In genomic region chr7:27609285-27609684, GRCm38 (mm10) we compare ENCODE assay signal across 14 mouse cellular contexts. TPM values are rescaled to one million over a fixed set of nuclear protein-coding genes. Genes with fewer than 3 reads are reported as not detected.
DNase-seq lines count a peak whose midpoint lies in the region; ATAC-seq and TF ChIP-seq lines count a peak whose summit lies in the region.
"Had no signal": no experiment of that assay in that cellular context is flagged by ENCODE, and none has a peak within 500 bp of the region (broad histone marks: within the 10 kb centered on the region; RNA-seq: fewer than 3 reads in every experiment).

No protein-coding gene starts in this region.

- peak; percentile 32; the same call in 1 of the 2 replicates for ATAC-seq in liver, embryonic 13.5 days (ENCODE audit: low read depth)
- ATAC-seq in midbrain, embryonic 11.5 days (ENCODE audit: low FRiP score), result no peak
- no peak for ATAC-seq in lung, postnatal 0 days
- ATAC-seq: intestine, embryonic 16.5 days had no signal

- H3K27me3 ChIP-seq in CH12.LX (replicated peaks), result no peaks in the 10 kb centered on the region
- H3K27me3 ChIP-seq in liver, embryonic 13.5 days, result no peaks in the 10 kb centered on the region
- no peaks in the 10 kb centered on the region for H3K27me3 ChIP-seq in midbrain, embryonic 11.5 days (ENCODE audit: control insufficient read depth, insufficient read depth, low read length)
- no peaks in the 10 kb centered on the region for H3K27me3 ChIP-seq in lung, postnatal 0 days (replicated peaks; ENCODE audit: insufficient read depth, low read length)
- H3K27me3 ChIP-seq: midbrain, embryonic 12.5 days had no signal

- no peaks in the 10 kb centered on the region for H3K9me3 ChIP-seq in CH12.LX (replicated peaks; ENCODE audit: low read length)
- H3K9me3 ChIP-seq in liver, embryonic 13.5 days (replicated peaks), result no peaks in the 10 kb centered on the region
- H3K9me3 ChIP-seq in midbrain, embryonic 11.5 days (ENCODE audit: control insufficient read depth, low read length), result no peaks in the 10 kb centered on the region
- no peaks in the 10 kb centered on the region for H3K9me3 ChIP-seq in lung, postnatal 0 days (ENCODE audit: low read length)
- H3K9me3 ChIP-seq: midbrain, embryonic 12.5 days had no signal

- dilution Hi-C loops in CH12.LX (cut with MboI; ENCODE audit: extremely low pct_ligation_motif_present, extremely low pct_unique_long_range_greater_than_20kb, low sequenced_read_pairs), result no loop called here

- no peak overlapping the region for H3K4me2 ChIP-seq in CH12.LX (ENCODE audit: insufficient read depth, low read depth, poor library complexity, severe bottlenecking)
- no peak overlapping the region for H3K4me2 ChIP-seq in liver, embryonic 13.5 days
- no peak overlapping the region for H3K4me2 ChIP-seq in midbrain, embryonic 11.5 days
- no peak overlapping the region for H3K4me2 ChIP-seq in lung, postnatal 0 days (replicated peaks; ENCODE audit: low read depth, low read length)
- H3K4me2 ChIP-seq: lung, embryonic 14.5 days; midbrain, embryonic 12.5 days had no signal

- intact Hi-C loops in heart, postnatal 36 days (cut with DNase I), result no loop called here

- no peak for TF ChIP-seq EP300 in CH12.LX (IDR thresholded peaks at IDR 0.05; ENCODE audit: low read length)
- TF ChIP-seq EP300 in lung, postnatal 0 days (IDR thresholded peaks at IDR 0.05), result no peak

- peak; percentile 93 for DNase-seq in heart, adult 11 months
- DNase-seq in heart, postnatal 36 days, result no peak
- no peak for DNase-seq in CH12.LX (ENCODE audit: extremely low read depth)
- no peak for DNase-seq in liver, embryonic 13.5 days
- no peak for DNase-seq in midbrain, embryonic 11.5 days (ENCODE audit: low spot score, missing footprints)
- DNase-seq in lung, postnatal 0 days (ENCODE audit: low spot score), result no peak
- no peak for DNase-seq in layer of hippocampus, adult 11-12 months (ENCODE audit: low spot score)
- DNase-seq: left cerebral cortex, postnatal 4 days; lung, embryonic 14.5 days had no signal

- in situ Hi-C loops in CH12.LX (cut with MboI; ENCODE audit: low pct_ligation_motif_present, low pct_unique_long_range_greater_than_20kb, low sequenced_read_pairs), result no loop called here

- H3K4me3 ChIP-seq in CH12.LX (replicated peaks in 1 of 3; ENCODE audit: low read depth in 2 of 3, low read length in 2 of 3, poor library complexity in 1 of 3), result no peak overlapping the region
- 0 out of 2 replicates have a peak overlapping the region, but pooled peaks have one; percentile 1 for H3K4me3 ChIP-seq in brown adipose tissue, adult 24 weeks (ENCODE audit: insufficient read depth, low read depth, low read length)
- no peak overlapping the region for H3K4me3 ChIP-seq in liver, embryonic 13.5 days (replicated peaks)
- H3K4me3 ChIP-seq in midbrain, embryonic 11.5 days (ENCODE audit: low read depth, low read length), result no peak overlapping the region
- H3K4me3 ChIP-seq in lung, postnatal 0 days (ENCODE audit: low read depth, low read length), result no peak overlapping the region
- H3K4me3 ChIP-seq: midbrain, embryonic 12.5 days had no signal

- H3K36me3 ChIP-seq in CH12.LX (replicated peaks in 1 of 2; ENCODE audit: control insufficient read depth in 1 of 2, insufficient read depth in 1 of 2, low read length in 1 of 2), result peaks cover 21 to 80% of the 10 kb centered on the region in 2 experiments
- H3K36me3 ChIP-seq in liver, embryonic 13.5 days, result peaks cover 40% of the 10 kb centered on the region
- peaks cover 4% of the 10 kb centered on the region for H3K36me3 ChIP-seq in midbrain, embryonic 11.5 days (ENCODE audit: control insufficient read depth, insufficient read depth, low read length)
- H3K36me3 ChIP-seq in lung, postnatal 0 days (ENCODE audit: insufficient read depth, low read length), result peaks cover 18% of the 10 kb centered on the region; the same call in 1 of the 2 replicates

- H3K9ac ChIP-seq in CH12.LX (ENCODE audit: insufficient read depth, low read depth), result no peak overlapping the region
- no peak overlapping the region for H3K9ac ChIP-seq in liver, embryonic 13.5 days
- H3K9ac ChIP-seq in midbrain, embryonic 11.5 days (ENCODE audit: low read length), result no peak overlapping the region
- no peak overlapping the region for H3K9ac ChIP-seq in lung, postnatal 0 days (replicated peaks; ENCODE audit: low read depth)
- H3K9ac ChIP-seq: lung, embryonic 14.5 days; midbrain, embryonic 12.5 days had no signal

- H3K27ac ChIP-seq in CH12.LX (ENCODE audit: insufficient read depth, low read depth), result peak overlapping the region; percentile 12; the same call in 1 of the 2 replicates
- peak overlapping the region; percentile 81 for H3K27ac ChIP-seq in brown adipose tissue, adult 24 weeks (replicated peaks; ENCODE audit: low read depth, low read length)
- H3K27ac ChIP-seq in liver, embryonic 13.5 days, result no peak overlapping the region
- H3K27ac ChIP-seq in midbrain, embryonic 11.5 days (ENCODE audit: low read depth, low read length), result no peak overlapping the region
- no peak overlapping the region for H3K27ac ChIP-seq in lung, postnatal 0 days (ENCODE audit: low read length)
- H3K27ac ChIP-seq: midbrain, embryonic 12.5 days had no signal

- 52% methylated on average over 4 of the region's 4 CpGs for WGBS in liver, embryonic 13.5 days (ENCODE audit: insufficient replicate concordance)
- WGBS in midbrain, embryonic 11.5 days, result 95% methylated on average over 4 of the region's 4 CpGs
- 93% methylated on average over 4 of the region's 4 CpGs for WGBS in lung, postnatal 0 days

- no peak for TF ChIP-seq POLR2A in CH12.LX (IDR thresholded peaks at IDR 0.05; ENCODE audit: low read depth, low read length)

- no peak for TF ChIP-seq RAD21 in CH12.LX (IDR thresholded peaks at IDR 0.05; ENCODE audit: low read depth, low read length)

- peaks cover 17 to 91% of the 10 kb centered on the region in 2 experiments for H3K4me1 ChIP-seq in CH12.LX (ENCODE audit: control insufficient read depth in 1 of 2, insufficient read depth in 2 of 2)
- peaks cover 13% of the 10 kb centered on the region for H3K4me1 ChIP-seq in brown adipose tissue, adult 24 weeks (ENCODE audit: control insufficient read depth, insufficient read depth, insufficient read length, low read length)
- peaks cover 58% of the 10 kb centered on the region for H3K4me1 ChIP-seq in liver, embryonic 13.5 days (replicated peaks)
- peaks cover 5% of the 10 kb centered on the region for H3K4me1 ChIP-seq in midbrain, embryonic 11.5 days (ENCODE audit: control insufficient read depth, insufficient read depth, low read length)
- peaks cover 28% of the 10 kb centered on the region; the same call in 1 of the 2 replicates for H3K4me1 ChIP-seq in lung, postnatal 0 days (ENCODE audit: insufficient read depth, low read depth, low read length)

- no peak for TF ChIP-seq CTCF in CH12.LX (conservative IDR thresholded peaks at IDR 0.05 in 1 of 2, IDR thresholded peaks at IDR 0.05 in 1 of 2; ENCODE audit: low read depth in 2 of 2, low read length in 2 of 2)
- no peak for TF ChIP-seq CTCF in lung, postnatal 0 days (IDR thresholded peaks at IDR 0.05)

- no peaks in the 10 kb centered on the region; the same call in 1 of the 2 replicates for H3K79me2 ChIP-seq in CH12.LX (replicated peaks; ENCODE audit: control insufficient read depth, extremely low read depth, insufficient read depth, poor library complexity, severe bottlenecking)

TF ChIP-seq in CH12.LX, 34 proteins besides CTCF, POLR2A, EP300 and RAD21 (continues in another document):
- no peak for TF ChIP-seq TBP (conservative IDR thresholded peaks at IDR 0.05; ENCODE audit: low read depth, low read length)
- no peak for TF ChIP-seq USF1 (IDR thresholded peaks at IDR 0.05; ENCODE audit: low read depth, low read length)

RNA-seq across cellular contexts. Expression of gene Akt2, which starts 17.9 kb away (rescaled TPM):
- total RNA-seq in heart, postnatal 36 days (2021), result 100 to 1,000 TPM; 172 to 194 TPM
- total RNA-seq in CH12.LX (2012; rRNA removed) (40.3 and 41.8 TPM in 2 replicates), CH12.LX (2014; rRNA removed) (39.3 and 39.5 TPM in 2 replicates)
- polyA plus RNA-seq in CH12.LX (2012; ENCODE audit: insufficient read length, low read depth), result 77.1 and 77.3 TPM in 2 replicates
- 294 and 321 TPM in 2 replicates for polyA plus RNA-seq in brown adipose tissue, adult 24 weeks (2012; ENCODE audit: insufficient read depth, insufficient read length, missing spikeins)
- 29.6 and 32.3 TPM in 2 replicates for polyA plus RNA-seq in liver, embryonic 13.5 days (2015; fragmentation: Nextera tagmentation; extraction: Ambion mirVana)
- 62.6 and 69.0 TPM in 2 replicates for polyA plus RNA-seq in midbrain, embryonic 11.5 days (2014; fragmentation: Nextera tagmentation; extraction: Ambion mirVana)
- polyA plus RNA-seq in lung, postnatal 0 days (2015; fragmentation: Nextera tagmentation; extraction: Ambion mirVana), result 64.1 and 72.9 TPM in 2 replicates

RNA-seq across cellular contexts. Expression of gene Ttc9b, which starts 44.4 kb away (rescaled TPM):
- not detected for total RNA-seq in heart, postnatal 36 days (2021)
- 0.08 TPM in 1 of 2 replicates, not detected in the other for total RNA-seq in CH12.LX (2012; rRNA removed)
- total RNA-seq in CH12.LX (2014; rRNA removed), result not detected in 2 replicates
- polyA plus RNA-seq in CH12.LX (2012; ENCODE audit: insufficient read length, low read depth), result not detected in 2 replicates
- polyA plus RNA-seq in brown adipose tissue, adult 24 weeks (2012; ENCODE audit: insufficient read depth, insufficient read length, missing spikeins), result not detected in 2 replicates
- polyA plus RNA-seq in liver, embryonic 13.5 days (2015; fragmentation: Nextera tagmentation; extraction: Ambion mirVana), result 0.05 TPM in 1 of 2 replicates, not detected in the other
- polyA plus RNA-seq in midbrain, embryonic 11.5 days (2014; fragmentation: Nextera tagmentation; extraction: Ambion mirVana), result 9.3 and 10.2 TPM in 2 replicates
- 0.12 TPM in 1 of 2 replicates, not detected in the other for polyA plus RNA-seq in lung, postnatal 0 days (2015; fragmentation: Nextera tagmentation; extraction: Ambion mirVana)
- total RNA-seq: granulocyte monocyte progenitor cell, adult 5-6 weeks had no signal
- polyA plus RNA-seq: CD4-positive, CD25-positive, alpha-beta regulatory T cell, adult 4 months had no signal

RNA-seq across cellular contexts. Expression of gene 2310022A10Rik, which starts 56.3 kb away (rescaled TPM):
- total RNA-seq in heart, postnatal 36 days (2021), result 10 to 100 TPM; 67.6 to 69.0 TPM
- 7.0 and 7.8 TPM in 2 replicates for total RNA-seq in CH12.LX (2012; rRNA removed)
- 7.2 and 8.6 TPM in 2 replicates for total RNA-seq in CH12.LX (2014; rRNA removed)
- polyA plus RNA-seq in CH12.LX (2012; ENCODE audit: insufficient read length, low read depth), result 27.1 and 30.7 TPM in 2 replicates
- polyA plus RNA-seq in brown adipose tissue, adult 24 weeks (2012; ENCODE audit: insufficient read depth, insufficient read length, missing spikeins), result 5.8 and 12.3 TPM in 2 replicates
- polyA plus RNA-seq in liver, embryonic 13.5 days (2015; fragmentation: Nextera tagmentation; extraction: Ambion mirVana), result 19.7 and 22.8 TPM in 2 replicates
- polyA plus RNA-seq in midbrain, embryonic 11.5 days (2014; fragmentation: Nextera tagmentation; extraction: Ambion mirVana), result 24.6 and 26.5 TPM in 2 replicates
- polyA plus RNA-seq in lung, postnatal 0 days (2015; fragmentation: Nextera tagmentation; extraction: Ambion mirVana), result 10.5 and 12.3 TPM in 2 replicates

RNA-seq across cellular contexts. Expression of gene Pld3, which starts 56.3 kb away (rescaled TPM):
- 10 to 100 TPM; 26.0 to 29.0 TPM for total RNA-seq in heart, postnatal 36 days (2021)
- total RNA-seq in CH12.LX (2012; rRNA removed), result 16.2 and 21.1 TPM in 2 replicates
- total RNA-seq in CH12.LX (2014; rRNA removed), result 6.0 and 6.2 TPM in 2 replicates
- polyA plus RNA-seq in CH12.LX (2012; ENCODE audit: insufficient read length, low read depth), result 13.5 and 14.1 TPM in 2 replicates
- 23.5 and 27.8 TPM in 2 replicates for polyA plus RNA-seq in brown adipose tissue, adult 24 weeks (2012; ENCODE audit: insufficient read depth, insufficient read length, missing spikeins)
- polyA plus RNA-seq in liver, embryonic 13.5 days (2015; fragmentation: Nextera tagmentation; extraction: Ambion mirVana), result 53.8 and 58.5 TPM in 2 replicates
- 62.5 and 63.5 TPM in 2 replicates for polyA plus RNA-seq in midbrain, embryonic 11.5 days (2014; fragmentation: Nextera tagmentation; extraction: Ambion mirVana)
- 92.4 and 94.5 TPM in 2 replicates for polyA plus RNA-seq in lung, postnatal 0 days (2015; fragmentation: Nextera tagmentation; extraction: Ambion mirVana)

Comparison
In these comparisons a context has a peak if more than half of its experiments do, and no peak if none do; other contexts are left out.
1. H3K27ac ChIP-seq: peak in CH12.LX (single experiment) and brown adipose tissue, adult 24 weeks (single experiment); none in liver, embryonic 13.5 days (single experiment), midbrain, embryonic 11.5 days (single experiment) and lung, postnatal 0 days (single experiment).